Mouse (Mus musculus): ENCODE results near the gene Fscn1.

GRCm38 (mm10) chr5:142932731-142933130, 27.4 kb upstream of the Fscn1 start:
- no peak for TF ChIP-seq GATA1 (IDR thresholded peaks at IDR 0.05; ENCODE audit: borderline replicate concordance, low read length)
- TF ChIP-seq FLI1 (IDR thresholded peaks at IDR 0.05; ENCODE audit: low read length): no peak

Data from megakaryocyte, embryonic 14.5 days (primary cell).